Mouse (Mus musculus) midbrain, embryonic 15.5 days (tissue): ENCODE results near the gene Ankrd65. TPM values are rescaled to one million over a fixed set of nuclear protein-coding genes. Genes with fewer than 3 reads are reported as not detected.

Source experiments
- ATAC-seq: fragments of 200-750 bp; cut with Nextera tagmentation; replicated peaks from 2 replicates; pipeline ENCODE4 v1.8.0; 2017; ENCODE audit warnings: moderate TSS enrichment
- H3K27ac ChIP-seq: fragments of 300-500 bp; sonication (generic); 2 replicates; pipeline ENCODE4 v1.5.1; 2015; ENCODE audit warnings: mild to moderate bottlenecking, inconsistent platforms
- H3K27me3 ChIP-seq: fragments of 300-500 bp; sonication (generic); replicated peaks from 2 replicates; pipeline ENCODE4 v1.6.1; 2015; ENCODE audit warnings: inconsistent platforms
- H3K36me3 ChIP-seq: fragments of 300-500 bp; sonication (generic); replicated peaks from 2 replicates; pipeline ENCODE4 v1.6.1; 2015; ENCODE audit warnings: inconsistent platforms
- H3K4me1 ChIP-seq: fragments of 300-500 bp; sonication (generic); 2 replicates; pipeline ENCODE4 v1.6.1; 2015; ENCODE audit warnings: inconsistent platforms
- H3K4me2 ChIP-seq: fragments of 300-500 bp; sonication (generic); 2 replicates; pipeline ENCODE4 v1.6.1; 2015; ENCODE audit warnings: inconsistent platforms, mild to moderate bottlenecking, moderate library complexity
- H3K4me3 ChIP-seq: fragments of 300-500 bp; sonication (generic); 2 replicates; pipeline ENCODE4 v1.5.1; 2015; ENCODE audit warnings: mild to moderate bottlenecking, inconsistent platforms
- H3K9ac ChIP-seq: fragments of 300-500 bp; sonication (generic); 2 replicates; pipeline ENCODE4 v1.6.1; 2015; ENCODE audit warnings: mild to moderate bottlenecking, inconsistent platforms
- H3K9me3 ChIP-seq: fragments of 300-500 bp; sonication (generic); 2 replicates; pipeline ENCODE4 v1.6.1; 2016; ENCODE audit warnings: inconsistent platforms
- WGBS: fragments of 180-500 bp; shearing (Covaris S2); methylation state at CpG from one replicate; pipeline ENCODE4 v1.1.7; 2015; ENCODE audit warnings: mixed read lengths; 5-methylcytosine and 5-hydroxymethylcytosine counted together
- polyA plus RNA-seq: library from polyadenylated mRNA; unstranded; fragments of >200 nt; fragmentation: Nextera tagmentation; extraction: Ambion mirVana; gene quantifications from 2 replicates; pipeline ENCODE4 v1.2.1, GENCODE M21; 2015

Gene Ankrd65
- polyA plus RNA-seq, 1 experiment from 2014 or later: not detected

- H3K27me3 ChIP-seq: no peaks in the 10 kb centered on the region
- no peaks in the 10 kb centered on the region for H3K9me3 ChIP-seq
- peaks cover 22% of the 10 kb centered on the region for H3K4me1 ChIP-seq
- no peak overlapping the region for H3K9ac ChIP-seq
- 88% methylated on average over 1 of the region's 1 CpGs for WGBS
- H3K27ac ChIP-seq: no peak overlapping the region
- H3K36me3 ChIP-seq: no peaks in the 10 kb centered on the region; the same call in 1 of the 2 replicates
- no peak overlapping the region for H3K4me2 ChIP-seq
- H3K4me3 ChIP-seq: no peak overlapping the region
- ATAC-seq: no peak
Measured at GRCm38 (mm10) chr4:155802075-155802474, 11.8 kb downstream of the Ankrd65 start.

GRCm38 (mm10) chr4:155802741-155803339 lies 12.6 kb downstream of the Ankrd65 start, which contains the start of gene Mrpl20:
TSS of gene Mrpl20 (plus strand) at chr4:155802878.
- peak within 1 kb of the TSS; percentile 80 for H3K27ac ChIP-seq
- peak within 1 kb of the TSS; percentile 80 for H3K9ac ChIP-seq
- H3K4me3 ChIP-seq: peak within 1 kb of the TSS; percentile 87
- H3K36me3 ChIP-seq: peaks cover 6% of the 10 kb centered on the region
- peak; percentile 59 for ATAC-seq
- H3K27me3 ChIP-seq: no peaks in the 10 kb centered on the region
- peak within 1 kb of the TSS; percentile 59 for H3K4me2 ChIP-seq
- H3K4me1 ChIP-seq: peaks cover 22% of the 10 kb centered on the region
- H3K9me3 ChIP-seq: no peaks in the 10 kb centered on the region
- WGBS: 10% methylated on average over 12 of the region's 12 CpGs

- Histone ChIP-seq H3K4me1 (peaks cover 22% of the 10 kb centered on the region), H3K36me3 (peaks cover 13% of the 10 kb centered on the region), H3K27me3 (no peaks in the 10 kb centered on the region), H3K27ac (peak overlapping the region; percentile 80), H3K4me3 (peak overlapping the region; percentile 87), H3K9me3 (no peaks in the 10 kb centered on the region), H3K9ac (peak overlapping the region; percentile 80), H3K4me2 (peak overlapping the region; percentile 59)
- WGBS: under 1% methylated on average over 58 of the region's 58 CpGs
- ATAC-seq: peak; percentile 97
Measured at GRCm38 (mm10) chr4:155803340-155804041, 13.3 kb downstream of the Ankrd65 start.

GRCm38 (mm10) chr4:155807841-155808240 lies 17.6 kb downstream of the Ankrd65 start:
- peaks cover 27% of the 10 kb centered on the region for H3K4me1 ChIP-seq
- 90% methylated on average over 3 of the region's 3 CpGs for WGBS
- H3K27ac ChIP-seq: no peak overlapping the region
- no peak for ATAC-seq
- no peak overlapping the region for H3K4me2 ChIP-seq
- H3K9ac ChIP-seq: no peak overlapping the region
- no peaks in the 10 kb centered on the region for H3K27me3 ChIP-seq
- peaks cover 32% of the 10 kb centered on the region for H3K36me3 ChIP-seq
- H3K4me3 ChIP-seq: no peak overlapping the region
- H3K9me3 ChIP-seq: no peaks in the 10 kb centered on the region

DNA sequence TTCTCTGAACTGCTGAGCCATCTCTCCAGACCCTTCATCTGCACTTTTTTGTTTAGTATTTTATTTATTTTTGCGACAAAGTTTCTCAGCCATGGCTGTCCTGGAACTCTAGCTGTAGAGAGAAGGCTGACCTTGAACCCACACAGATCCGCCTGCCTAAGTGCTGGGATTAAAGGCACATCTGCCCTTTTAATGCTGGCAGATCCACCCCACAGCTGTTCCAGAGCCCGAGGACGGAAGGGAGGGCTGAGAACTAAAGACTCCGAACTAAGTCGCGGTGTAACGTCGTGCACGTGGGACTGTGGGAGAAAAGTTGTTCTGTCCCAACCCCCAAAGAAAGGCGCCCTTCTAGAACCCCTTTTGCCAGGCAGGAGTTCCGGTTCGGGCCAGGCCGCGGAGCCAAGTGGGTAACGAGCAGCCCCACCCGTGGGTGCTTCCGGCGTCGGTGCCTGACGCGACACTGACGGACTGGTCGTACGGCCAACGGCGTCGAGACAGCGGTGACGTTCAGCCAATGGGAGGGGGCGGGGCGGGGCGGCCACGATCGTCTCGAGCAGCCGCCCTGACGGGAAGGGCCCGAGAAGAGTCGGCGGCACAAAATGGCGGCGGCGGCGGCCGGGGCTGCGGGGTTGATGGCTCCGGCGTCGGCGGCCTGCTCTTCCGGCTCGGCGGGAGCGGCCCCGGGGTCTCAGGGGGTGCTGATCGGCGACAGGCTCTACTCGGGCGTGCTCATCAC lies 21.9 kb downstream of the Ankrd65 start, which contains the start of gene Ccnl2:
Ccnl2 (plus strand) TSS at position 561 of the 736 bp plus-strand sequence.
- H3K9me3 ChIP-seq: no peaks in the 10 kb centered on the region
- H3K27ac ChIP-seq: peak within 1 kb of the TSS; percentile 89
- peak; percentile 99 for ATAC-seq
- peak within 1 kb of the TSS; percentile 88 for H3K9ac ChIP-seq
- H3K4me2 ChIP-seq: peak within 1 kb of the TSS; percentile 71
- H3K27me3 ChIP-seq: no peaks in the 10 kb centered on the region
- H3K4me1 ChIP-seq: peaks cover 26% of the 10 kb centered on the region
- H3K4me3 ChIP-seq: peak within 1 kb of the TSS; percentile 89
- under 1% methylated on average over 55 of the region's 60 CpGs for WGBS
- peaks cover 38% of the 10 kb centered on the region for H3K36me3 ChIP-seq

DNA sequence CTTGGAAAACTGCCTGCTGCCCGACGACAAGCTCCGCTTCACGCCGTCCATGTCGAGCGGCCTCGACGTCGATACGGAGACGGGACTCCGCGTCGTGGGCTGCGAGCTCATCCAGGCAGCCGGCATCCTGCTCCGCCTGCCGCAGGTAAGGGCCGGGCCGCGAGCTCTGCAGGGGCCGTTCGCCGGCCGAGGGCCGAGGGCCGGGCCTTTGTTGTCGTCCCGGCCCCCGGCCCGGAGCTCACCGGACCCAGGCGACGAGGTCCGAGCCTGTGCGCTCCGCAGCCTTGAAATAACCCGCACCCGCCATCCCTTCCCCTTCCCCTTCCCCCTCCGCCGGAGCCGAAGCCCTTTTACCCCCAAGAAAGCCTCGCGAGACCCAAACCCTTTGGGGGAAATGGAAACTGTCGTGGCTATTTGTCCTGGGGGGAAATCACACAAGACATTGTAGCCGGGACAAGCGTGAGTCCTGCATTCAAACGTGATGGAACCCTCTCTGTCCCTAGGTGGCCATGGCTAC lies 22.5 kb downstream of the Ankrd65 start:
- H3K27me3 ChIP-seq: no peaks in the 10 kb centered on the region
- H3K9ac ChIP-seq: peak overlapping the region; percentile 88
- under 1% methylated on average over 49 of the region's 49 CpGs for WGBS
- peaks cover 26% of the 10 kb centered on the region for H3K4me1 ChIP-seq
- H3K4me2 ChIP-seq: peak overlapping the region; percentile 65
- ATAC-seq: peak; percentile 61
- H3K36me3 ChIP-seq: peaks cover 38% of the 10 kb centered on the region
- H3K4me3 ChIP-seq: peak overlapping the region; percentile 89
- H3K9me3 ChIP-seq: no peaks in the 10 kb centered on the region
- H3K27ac ChIP-seq: peak overlapping the region; percentile 89

GRCm38 (mm10) chr4:155817533-155817932 lies 27.3 kb downstream of the Ankrd65 start:
- no peak overlapping the region for H3K27ac ChIP-seq
- H3K36me3 ChIP-seq: peaks cover 56% of the 10 kb centered on the region
- no peak overlapping the region for H3K9ac ChIP-seq
- WGBS: 85% methylated on average over 4 of the region's 4 CpGs
- no peak for ATAC-seq
- H3K4me2 ChIP-seq: no peak overlapping the region
- H3K9me3 ChIP-seq: no peaks in the 10 kb centered on the region
- no peaks in the 10 kb centered on the region for H3K27me3 ChIP-seq
- peaks cover 18% of the 10 kb centered on the region for H3K4me1 ChIP-seq
- no peak overlapping the region for H3K4me3 ChIP-seq

DNA sequence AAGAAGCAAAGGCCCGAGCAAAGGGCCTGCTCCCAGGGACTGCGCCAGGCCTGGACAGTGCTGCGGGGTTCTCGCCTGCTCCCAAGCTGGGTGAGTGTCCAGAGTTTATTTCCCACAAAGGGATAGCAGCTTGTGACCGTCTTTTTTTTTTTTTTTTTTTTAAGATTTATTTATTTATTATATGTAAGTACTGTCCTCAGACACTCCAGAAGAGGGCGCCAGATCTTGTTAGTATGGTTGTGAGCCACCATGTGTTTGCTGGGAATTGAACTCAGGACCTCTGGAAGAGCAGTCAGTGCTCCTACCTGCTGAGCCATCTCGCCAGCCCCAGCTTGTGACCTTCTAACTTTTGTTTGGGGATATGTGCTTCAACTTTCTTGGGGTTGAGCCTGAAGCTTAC lies 30.8 kb downstream of the Ankrd65 start:
- no peak overlapping the region for H3K27ac ChIP-seq
- no peak overlapping the region for H3K9ac ChIP-seq
- 80% methylated on average over 7 of the region's 7 CpGs for WGBS
- no peaks in the 10 kb centered on the region for H3K27me3 ChIP-seq
- no peak overlapping the region for H3K4me2 ChIP-seq
- H3K4me1 ChIP-seq: no peaks in the 10 kb centered on the region
- H3K9me3 ChIP-seq: no peaks in the 10 kb centered on the region
- no peak overlapping the region for H3K4me3 ChIP-seq
- ATAC-seq: no peak
- peaks cover 80% of the 10 kb centered on the region for H3K36me3 ChIP-seq

DNA sequence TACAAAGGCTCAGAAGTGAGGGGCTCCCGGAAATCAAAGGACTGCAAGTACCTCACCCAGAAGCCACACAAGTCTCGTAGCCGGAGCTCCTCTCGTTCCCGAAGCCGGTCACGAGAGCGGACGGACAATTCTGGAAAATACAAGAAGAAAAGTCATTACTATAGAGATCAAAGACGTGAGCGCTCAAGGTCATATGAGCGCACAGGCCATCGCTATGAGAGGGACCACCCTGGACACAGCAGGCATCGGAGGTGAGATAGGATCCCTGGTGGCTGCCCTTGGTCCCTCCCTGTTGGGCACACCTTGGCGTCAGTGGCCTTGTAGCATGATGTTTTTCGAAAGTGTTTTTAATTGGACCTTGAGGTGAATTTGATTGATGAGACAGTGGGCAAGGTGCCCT lies 33.2 kb downstream of the Ankrd65 start:
- H3K4me3 ChIP-seq: no peak overlapping the region
- H3K27ac ChIP-seq: no peak overlapping the region
- H3K27me3 ChIP-seq: no peaks in the 10 kb centered on the region
- H3K4me2 ChIP-seq: no peak overlapping the region
- H3K36me3 ChIP-seq: peaks cover 72% of the 10 kb centered on the region
- WGBS: 96% methylated on average over 16 of the region's 16 CpGs
- H3K4me1 ChIP-seq: no peaks in the 10 kb centered on the region
- no peak overlapping the region for H3K9ac ChIP-seq
- H3K9me3 ChIP-seq: no peaks in the 10 kb centered on the region
- ATAC-seq: no peak

GRCm38 (mm10) chr4:155829866-155830265 lies 39.6 kb downstream of the Ankrd65 start:
- no peak for ATAC-seq
- Histone ChIP-seq H3K36me3 (peaks cover 12% of the 10 kb centered on the region), H3K4me1 (peaks cover 29% of the 10 kb centered on the region), H3K27me3 (no peaks in the 10 kb centered on the region), H3K9me3 (no peaks in the 10 kb centered on the region), H3K4me2 (no peak overlapping the region), H3K27ac (no peak overlapping the region), H3K4me3 (no peak overlapping the region), H3K9ac (no peak overlapping the region)
- WGBS: 92% methylated on average over 4 of the region's 4 CpGs

DNA sequence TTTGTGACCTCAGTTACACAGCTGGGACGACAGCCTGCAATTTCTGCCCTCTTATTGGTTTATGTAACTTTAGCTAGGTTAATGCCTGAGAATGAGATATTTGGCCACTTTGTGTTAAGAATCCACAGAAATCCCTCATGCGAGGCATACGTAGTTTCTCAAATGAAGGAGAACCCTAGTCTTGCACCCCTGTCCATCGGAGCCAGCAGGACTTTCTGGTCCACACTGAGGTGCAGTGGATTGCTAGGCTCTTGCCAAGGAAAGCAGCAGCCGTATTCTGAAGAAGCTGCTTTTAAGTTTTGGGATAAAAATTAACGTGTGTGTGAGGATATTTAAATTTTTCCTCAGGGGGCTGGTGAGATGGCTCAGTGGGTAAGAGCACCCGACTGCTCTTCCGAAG lies 40.4 kb downstream of the Ankrd65 start:
- no peak for ATAC-seq
- Histone ChIP-seq H3K27me3 (no peaks in the 10 kb centered on the region), H3K4me2 (peak overlapping the region; percentile 87), H3K36me3 (0 out of 2 replicates have a peak, but pooled peaks cover 6% of the 10 kb centered on the region), H3K9me3 (no peaks in the 10 kb centered on the region), H3K27ac (peak overlapping the region; percentile 89), H3K4me1 (peaks cover 29% of the 10 kb centered on the region), H3K4me3 (peak overlapping the region; percentile 58; the same call in 1 of the 2 replicates), H3K9ac (no peak overlapping the region)
- 56% methylated on average over 8 of the region's 8 CpGs for WGBS

DNA sequence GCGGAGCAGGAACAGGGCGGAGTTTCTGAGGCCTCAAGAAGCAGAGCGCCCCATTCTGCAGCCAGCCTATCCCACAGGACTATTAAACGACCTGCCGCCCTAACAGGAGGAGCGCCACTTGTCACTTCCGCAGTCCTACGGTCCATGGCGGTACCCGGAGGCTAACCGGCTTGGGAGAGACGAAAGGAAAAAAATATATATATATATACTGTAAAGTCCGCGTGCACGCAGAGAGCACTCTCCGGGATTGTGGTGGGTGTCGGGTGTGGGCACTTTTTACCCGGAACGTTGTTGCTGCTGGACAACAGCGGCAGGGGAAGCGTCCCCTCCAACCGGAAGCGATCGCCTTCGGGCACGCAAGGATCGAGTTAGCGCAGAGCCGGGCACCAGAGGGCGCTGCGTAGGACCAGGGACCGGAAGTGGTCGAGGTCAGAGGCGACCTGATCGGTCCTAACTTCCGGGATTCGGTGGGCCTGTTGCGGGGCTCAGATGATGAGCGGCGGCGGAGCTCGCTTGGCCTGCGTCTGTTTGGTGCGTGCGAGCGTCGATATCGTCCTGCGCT lies 41.0 kb downstream of the Ankrd65 start, which contains the start of gene Aurkaip1:
Aurkaip1 (plus strand) TSS at position 68 of the 562 bp plus-strand sequence.
- Histone ChIP-seq H3K9ac (peak within 1 kb of the TSS; percentile 72), H3K4me3 (peak within 1 kb of the TSS; percentile 58), H3K9me3 (no peaks in the 10 kb centered on the region), H3K4me2 (peak within 1 kb of the TSS; percentile 87), H3K27me3 (no peaks in the 10 kb centered on the region), H3K27ac (peak within 1 kb of the TSS; percentile 89), H3K4me1 (peaks cover 29% of the 10 kb centered on the region), H3K36me3 (0 out of 2 replicates have a peak, but pooled peaks cover 5% of the 10 kb centered on the region)
- peak; percentile 94 for ATAC-seq
- under 1% methylated on average over 49 of the region's 49 CpGs for WGBS
